Comparison of ENCODE assay signal across 12 mouse cellular contexts in the genomic region with DNA sequence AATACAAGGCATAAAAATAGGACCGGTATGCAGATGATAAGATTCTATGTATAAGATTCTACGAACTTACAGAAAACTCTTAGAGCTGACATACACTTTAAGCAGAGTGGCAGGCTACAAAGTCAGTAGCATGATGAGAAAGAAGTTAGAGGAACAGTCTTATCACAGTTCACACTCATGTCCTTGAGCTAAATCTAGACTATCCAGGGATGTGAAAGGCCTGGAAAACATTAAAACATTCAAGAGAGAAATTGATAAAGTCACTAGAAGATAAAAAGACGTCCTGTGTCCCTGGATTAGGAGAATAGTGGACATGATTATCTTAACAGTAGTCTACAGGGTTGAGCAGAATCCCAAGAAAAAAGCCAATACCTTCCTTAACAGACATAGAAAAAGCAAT.
"Had no signal": no experiment of that assay in that cellular context is flagged by ENCODE, and none has a peak within 500 bp of the region (broad histone marks: within the 10 kb centered on the region; RNA-seq: fewer than 3 reads in every experiment).

No protein-coding gene starts in this region.

- H3K27ac ChIP-seq: intestine, embryonic 15.5 days; limb, embryonic 12.5 days; lung, embryonic 15.5 days; macrophage; midbrain, embryonic 13.5 days had no signal

- H3K27me3 ChIP-seq: intestine, embryonic 15.5 days; limb, embryonic 12.5 days; lung, embryonic 15.5 days; midbrain, embryonic 13.5 days had no signal

- ATAC-seq: intestine, embryonic 15.5 days; midbrain, embryonic 13.5 days had no signal

- H3K9ac ChIP-seq: intestine, embryonic 15.5 days; limb, embryonic 12.5 days; lung, embryonic 15.5 days; midbrain, embryonic 13.5 days had no signal

- H3K4me3 ChIP-seq: intestine, embryonic 15.5 days; limb, embryonic 12.5 days; lung, embryonic 15.5 days; midbrain, embryonic 13.5 days had no signal

- DNase-seq: kidney, adult 18-20 months; kidney, postnatal 10 days; lung, postnatal 14 days; right cerebral cortex, adult 18-20 months; right cerebral cortex, postnatal 25 days; thymus, adult 18-20 months; thymus, postnatal 36 days had no signal

- H3K9me3 ChIP-seq: intestine, embryonic 15.5 days; limb, embryonic 12.5 days; lung, embryonic 15.5 days; midbrain, embryonic 13.5 days had no signal

- H3K4me1 ChIP-seq: intestine, embryonic 15.5 days; limb, embryonic 12.5 days; lung, embryonic 15.5 days; midbrain, embryonic 13.5 days had no signal

- H3K36me3 ChIP-seq: intestine, embryonic 15.5 days had no signal

- H3K4me2 ChIP-seq: intestine, embryonic 15.5 days; limb, embryonic 12.5 days; lung, embryonic 15.5 days; midbrain, embryonic 13.5 days had no signal
